Mouse (Mus musculus) brain, embryonic 14.5 days (tissue): ENCODE measurements around the gene Fem1b.

Experiments
- CTCF ChIP-seq: fragments of 200-500 bp; IDR thresholded peaks from 2 replicates; pipeline ENCODE4 v1.5.1; 2012; ENCODE audit warnings: inconsistent platforms, mild to moderate bottlenecking, moderate library complexity, borderline replicate concordance; ENCODE audit not compliant: insufficient read depth, insufficient read length; ENCODE audit errors: extremely low read depth
- POLR2A ChIP-seq: fragments of 200-500 bp; IDR thresholded peaks from 2 replicates; pipeline ENCODE4 v1.6.1; 2012; ENCODE audit warnings: mild to moderate bottlenecking, inconsistent platforms, borderline replicate concordance; ENCODE audit not compliant: poor library complexity, insufficient read depth, insufficient read length, severe bottlenecking; ENCODE audit errors: extremely low read depth

- TF ChIP-seq CTCF (no peak), POLR2A (no peak)
Measured at GRCm38 (mm10) chr9:62816323-62817098, 4.8 kb upstream of the Fem1b start.
